Mouse (Mus musculus) layer of hippocampus, postnatal 14 days (tissue): Measurements from ENCODE around the gene Surf6. TPM values are rescaled to one million over a fixed set of nuclear protein-coding genes. Genes with fewer than 3 reads are reported as not detected.
A peak's percentile ranks its signal among the peaks of the same experiment; 100 is the strongest.

Source experiments
- DNase-seq, 2 experiments: peaks; one replicate each; pipeline ENCODE4 v3.0.0; 2021 to 2022; ENCODE audit warnings: low spot score in 2 of 2, mixed read lengths in 1 of 2
- total RNA-seq, 2 experiments: library from RNA; stranded (reverse); gene quantifications; 2 replicates each; pipeline ENCODE4 v1.2.3; 2021

Surf6 gene
- total RNA-seq, 2 experiments from 2014 or later: 27.9 to 28.9 TPM

DNA sequence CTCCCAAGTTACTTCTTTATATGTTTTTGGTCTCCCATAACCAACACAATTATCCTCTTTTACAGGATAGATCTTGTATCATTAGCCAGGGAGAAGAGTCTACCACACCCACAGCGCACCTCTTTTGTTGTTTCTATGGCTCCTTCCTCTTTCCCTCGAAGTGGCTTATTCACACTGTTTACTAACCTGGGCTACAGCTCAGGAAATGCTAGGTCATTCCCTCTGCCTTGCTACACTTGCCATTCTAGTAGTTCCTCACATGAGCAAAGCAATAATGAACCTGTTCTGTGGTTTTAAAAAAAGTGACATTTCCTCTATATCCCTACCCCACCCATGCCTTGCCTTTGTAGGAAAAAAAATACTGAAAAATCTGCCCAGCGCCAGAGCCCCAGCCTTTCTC, 39.8 kb downstream of the Surf6 start:
- no peak for DNase-seq

DNA sequence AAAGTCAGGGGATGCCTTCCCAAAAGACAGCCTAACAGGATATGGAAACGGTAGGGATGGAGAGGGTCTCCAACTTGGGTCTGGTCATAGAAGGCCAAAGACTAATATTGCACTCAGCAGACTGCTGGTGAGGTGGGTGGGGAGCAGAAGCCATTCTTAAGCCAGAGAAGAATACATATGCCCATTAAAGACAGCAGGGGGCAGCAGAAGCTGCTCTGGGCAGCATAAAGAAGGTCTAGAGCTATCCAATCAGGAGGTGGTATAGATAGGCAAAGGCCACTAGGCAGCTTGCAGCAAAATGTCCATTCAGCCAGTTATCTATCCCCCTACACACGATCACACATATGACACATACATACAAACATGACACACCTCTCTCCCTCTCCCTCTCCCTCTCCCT, 55.0 kb downstream of the Surf6 start:
- peak; percentile 3 to 18 for DNase-seq

Other genes with a start within 250 kb of the Surf6 start
- gene Lcn4, start 231.6 kb downstream of the Surf6 start, total RNA-seq: not detected
- gene Abo, start 37.9 kb downstream of the Surf6 start, total RNA-seq: not detected
- 10 to 100 TPM; 42.9 to 46.5 TPM for gene Med22, start 7.8 kb upstream of the Surf6 start, total RNA-seq
- gene Rpl7a, start 7.9 kb upstream of the Surf6 start, total RNA-seq: 100 to 1,000 TPM; 274 to 302 TPM
- 10 to 100 TPM; 32.4 to 38.4 TPM for gene Surf2, start 13.5 kb upstream of the Surf6 start, total RNA-seq
- gene Surf1, start 13.7 kb upstream of the Surf6 start, total RNA-seq: 10 to 100 TPM; 87.5 to 90.6 TPM
- 10 to 100 TPM; 60.2 to 61.7 TPM for gene Surf4, start 31.0 kb upstream of the Surf6 start, total RNA-seq
- under 1 TPM; 0.17 to 0.18 TPM for gene Stkld1, start 31.2 kb upstream of the Surf6 start, total RNA-seq
- 10 to 100 TPM; 53.5 to 55.7 TPM for gene Rexo4, start 61.5 kb upstream of the Surf6 start, total RNA-seq
- 1 to 10 TPM; 1.4 to 1.7 TPM for gene Adamts13, start 70.5 kb upstream of the Surf6 start, total RNA-seq
- gene Cacfd1, start 107.0 kb upstream of the Surf6 start, total RNA-seq: 10 to 100 TPM; 50.6 to 52.1 TPM
- gene Slc2a6, start 125.1 kb upstream of the Surf6 start, total RNA-seq: 10 to 100 TPM; 46.3 to 46.7 TPM
- 1 to 10 TPM; 1.1 to 1.4 TPM for gene Mymk, start 169.3 kb upstream of the Surf6 start, total RNA-seq
- gene Adamtsl2, start 176.5 kb upstream of the Surf6 start, total RNA-seq: 10 to 100 TPM; 12.7 to 14.7 TPM
- 100 to 1,000 TPM; 110 to 119 TPM for gene Fam163b, start 239.6 kb upstream of the Surf6 start, total RNA-seq